Mouse (Mus musculus): Measurements from ENCODE around the gene Atp5d. TPM values are rescaled to one million over a fixed set of nuclear protein-coding genes. Genes with fewer than 3 reads are reported as not detected.
"Not testable (repeated sequence)": the region's sequence is repeated elsewhere in the genome, so short reads cannot be mapped to it uniquely, and the experiment has no call there.

Gene Atp5d
- polyA plus RNA-seq, 1 experiment from 2014 or later, result 465 TPM

DNA sequence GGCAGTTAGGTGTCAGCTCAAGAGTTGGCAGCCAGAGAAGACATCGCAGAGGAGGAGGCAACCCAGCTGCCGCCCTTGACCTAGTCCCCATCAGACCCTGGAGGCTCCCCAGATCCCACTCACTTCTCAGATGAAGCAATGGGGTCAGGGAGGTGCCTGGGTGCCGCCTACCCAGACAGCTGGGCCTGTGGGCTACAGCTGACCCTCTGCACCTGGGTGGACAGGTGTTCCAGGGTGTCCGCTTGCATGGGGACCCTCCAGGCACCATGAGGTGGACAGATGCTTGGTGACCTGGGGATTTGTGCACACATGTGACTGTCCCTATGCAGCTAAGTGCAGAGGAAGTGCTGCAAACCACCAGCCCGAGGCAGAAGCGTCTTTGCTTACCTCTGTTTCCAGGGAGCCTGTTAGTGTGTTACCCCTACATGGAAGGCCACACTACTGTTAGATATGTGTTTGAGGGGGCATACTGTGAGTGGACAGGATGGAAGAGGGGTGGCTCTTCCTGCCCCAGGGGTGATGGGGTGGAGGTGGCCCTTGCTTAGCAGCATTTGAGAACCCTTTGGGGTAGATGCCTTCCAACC lies 24.4 kb downstream of the Atp5d start:
- 58% methylated on average over 6 of the region's 6 CpGs for WGBS
- Histone ChIP-seq H3K9me3 (no peaks in the 10 kb centered on the region), H3K4me2 (0 out of 2 replicates have a peak overlapping the region, but pooled peaks have one; percentile 10), H3K36me3 (no peaks in the 10 kb centered on the region), H3K27me3 (no peaks in the 10 kb centered on the region; the same call in 1 of the 2 replicates), H3K27ac (peak overlapping the region; percentile 95), H3K9ac (replicated peaks) (no peak overlapping the region), H3K4me1 (replicated peaks) (peaks cover 76% of the 10 kb centered on the region), H3K4me3 (replicated peaks) (no peak overlapping the region)
- ATAC-seq (ENCODE audit: insufficient number of reproducible peaks, insufficient read depth, low FRiP score, low TSS enrichment, low read depth), result no peak

DNA sequence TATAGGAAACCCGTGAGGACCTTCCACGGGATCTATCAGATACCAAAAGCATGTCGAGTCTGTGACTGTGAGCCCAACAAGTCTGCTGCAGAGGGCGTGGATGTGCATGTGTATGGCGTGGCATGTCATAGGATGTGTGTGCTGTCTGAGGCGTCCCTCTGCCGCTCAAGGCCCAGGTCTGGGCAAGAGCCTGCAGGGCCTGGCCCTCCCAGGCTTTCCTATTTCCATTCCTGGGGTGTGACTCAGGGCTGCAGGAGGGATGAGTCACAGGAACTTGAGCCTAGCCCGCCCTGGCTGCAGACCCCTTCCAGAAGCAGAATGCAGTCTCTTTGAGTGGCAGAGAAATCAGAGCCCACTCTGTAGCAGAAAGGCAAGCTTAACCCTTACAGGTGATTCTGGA lies 25.3 kb downstream of the Atp5d start:
- no peaks in the 10 kb centered on the region; the same call in 1 of the 2 replicates for H3K27me3 ChIP-seq
- no peaks in the 10 kb centered on the region for H3K9me3 ChIP-seq
- H3K4me3 ChIP-seq (replicated peaks), result no peak overlapping the region
- H3K4me2 ChIP-seq, result peak overlapping the region; percentile 89; the same call in 1 of the 2 replicates
- no peaks in the 10 kb centered on the region for H3K36me3 ChIP-seq
- 77% methylated on average over 8 of the region's 8 CpGs for WGBS
- no peak overlapping the region for H3K27ac ChIP-seq
- H3K4me1 ChIP-seq (replicated peaks), result peaks cover 71% of the 10 kb centered on the region
- no peak for ATAC-seq (ENCODE audit: insufficient number of reproducible peaks, insufficient read depth, low FRiP score, low TSS enrichment, low read depth)
- no peak overlapping the region; the same call in 1 of the 2 replicates for H3K9ac ChIP-seq (replicated peaks)

DNA sequence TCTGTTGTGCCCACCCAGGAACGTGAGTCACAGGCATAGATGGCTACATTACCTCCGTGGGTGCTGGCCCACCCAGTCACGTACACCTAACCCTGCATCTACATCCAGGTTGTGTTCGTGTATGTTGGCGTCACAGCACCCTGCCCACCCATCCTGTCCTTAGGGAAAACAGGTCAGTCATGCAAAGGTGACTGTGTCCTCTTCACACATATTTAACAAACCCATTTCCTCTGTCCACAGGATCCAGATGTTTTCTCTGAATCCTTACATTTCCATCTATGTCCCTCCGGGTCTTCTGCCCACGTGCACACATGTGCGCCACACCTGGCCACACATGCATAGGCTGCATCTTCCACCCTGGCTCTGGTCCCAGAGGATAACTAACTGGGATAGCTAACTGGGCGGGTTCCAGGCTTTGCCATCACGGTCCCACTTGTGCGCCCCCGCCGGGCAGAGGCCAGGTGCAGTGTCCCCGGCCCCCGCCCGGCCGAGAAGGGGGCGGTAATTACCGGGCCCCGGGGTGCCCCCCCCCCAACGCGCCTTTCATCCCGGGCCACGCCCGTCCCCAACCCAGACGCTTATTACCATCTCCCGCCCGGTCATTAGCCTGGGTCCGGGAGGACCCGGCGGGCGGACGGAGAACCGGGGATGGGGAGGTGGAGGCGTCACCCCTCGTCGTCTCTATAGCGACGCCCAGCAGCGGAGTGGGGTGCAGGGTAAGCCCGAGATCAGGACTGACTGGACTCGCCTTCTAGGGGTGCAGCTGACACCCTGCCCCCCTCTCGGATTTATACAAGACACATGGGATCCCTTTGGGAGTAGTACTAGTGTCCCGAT lies 25.9 kb downstream of the Atp5d start:
- no peaks in the 10 kb centered on the region for H3K9me3 ChIP-seq
- ATAC-seq (ENCODE audit: insufficient number of reproducible peaks, insufficient read depth, low FRiP score, low TSS enrichment, low read depth), result no peak
- H3K4me3 ChIP-seq (replicated peaks), result peak overlapping the region; percentile 41
- H3K27ac ChIP-seq, result no peak overlapping the region; the same call in 1 of the 2 replicates
- 7% methylated on average over 44 of the region's 44 CpGs for WGBS
- H3K4me2 ChIP-seq, result peak overlapping the region; percentile 89
- no peaks in the 10 kb centered on the region; the same call in 1 of the 2 replicates for H3K27me3 ChIP-seq
- H3K36me3 ChIP-seq, result no peaks in the 10 kb centered on the region
- H3K9ac ChIP-seq (replicated peaks), result peak overlapping the region; percentile 57
- peaks cover 71% of the 10 kb centered on the region for H3K4me1 ChIP-seq (replicated peaks)

DNA sequence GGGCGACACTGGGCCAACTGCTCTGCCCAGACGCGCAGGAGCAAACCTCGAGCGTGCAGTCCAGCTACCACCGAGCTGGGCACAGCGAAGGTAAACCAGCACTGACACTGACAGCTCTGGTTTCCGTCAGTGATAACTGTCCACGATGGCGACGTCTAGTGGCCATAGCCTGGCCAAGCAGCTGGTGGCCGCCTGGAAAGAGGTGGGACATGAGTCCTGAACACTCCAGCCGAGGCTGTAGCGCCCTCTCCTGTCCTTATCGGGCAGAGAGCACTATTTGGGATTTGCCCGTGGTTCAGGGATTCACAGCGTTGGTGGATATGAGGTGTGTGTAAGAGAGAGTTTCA lies 26.5 kb downstream of the Atp5d start:
- no peaks in the 10 kb centered on the region; the same call in 1 of the 2 replicates for H3K27me3 ChIP-seq
- peak overlapping the region; percentile 57 for H3K9ac ChIP-seq (replicated peaks)
- peak overlapping the region; percentile 41 for H3K4me3 ChIP-seq (replicated peaks)
- H3K4me1 ChIP-seq (replicated peaks), result peaks cover 74% of the 10 kb centered on the region
- H3K27ac ChIP-seq, result peak overlapping the region; percentile 59
- under 1% methylated on average over 17 of the region's 17 CpGs for WGBS
- H3K36me3 ChIP-seq, result peaks cover 4% of the 10 kb centered on the region
- peak overlapping the region; percentile 89 for H3K4me2 ChIP-seq
- ATAC-seq (ENCODE audit: insufficient number of reproducible peaks, insufficient read depth, low FRiP score, low TSS enrichment, low read depth), result peak; percentile 2; the same call in 1 of the 2 replicates
- H3K9me3 ChIP-seq, result no peaks in the 10 kb centered on the region

DNA sequence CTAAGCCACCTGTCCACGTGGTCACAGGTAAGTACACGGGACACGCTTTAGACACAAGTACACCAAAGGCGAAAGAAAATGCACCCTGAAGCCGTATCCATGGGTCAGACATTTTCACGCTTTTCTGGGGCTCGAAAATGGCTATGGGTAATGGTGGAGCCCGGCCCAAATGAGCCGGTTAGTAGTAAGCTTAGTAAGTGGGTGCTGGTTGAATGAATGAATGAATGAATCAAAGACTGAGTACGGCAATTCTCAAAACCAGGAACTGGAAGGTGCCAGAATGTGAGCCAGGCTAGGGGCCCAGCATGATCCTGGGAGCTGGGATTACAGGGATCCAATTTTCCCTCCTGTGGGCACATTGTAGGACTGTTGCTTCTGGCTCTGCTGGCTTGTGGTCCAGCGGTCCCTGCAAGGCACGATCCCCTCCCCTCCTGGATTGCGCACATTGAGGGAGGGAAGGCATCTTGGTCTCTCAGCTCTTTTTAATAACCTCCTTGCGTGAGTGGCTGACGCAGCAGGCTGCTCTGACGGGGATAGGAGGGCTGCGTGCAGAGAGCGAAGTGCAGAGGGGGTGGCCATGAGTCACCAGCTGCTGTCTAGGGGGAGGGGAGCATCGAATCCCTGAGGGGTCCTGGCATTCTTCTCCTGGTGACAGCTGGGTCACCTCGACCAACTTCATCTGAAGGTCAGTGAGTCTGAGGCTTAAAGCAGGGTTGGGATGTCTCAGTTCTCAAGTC lies 27.1 kb downstream of the Atp5d start, which contains the start of gene Cirbp:
TSS of gene Cirbp (plus strand) at position 594 of the 737 bp plus-strand sequence.
- ATAC-seq (ENCODE audit: insufficient number of reproducible peaks, insufficient read depth, low FRiP score, low TSS enrichment, low read depth), result no peak
- H3K9ac ChIP-seq (replicated peaks), result peak within 1 kb of the TSS; percentile 57
- WGBS, result 15% methylated on average over 20 of the region's 20 CpGs

DNA sequence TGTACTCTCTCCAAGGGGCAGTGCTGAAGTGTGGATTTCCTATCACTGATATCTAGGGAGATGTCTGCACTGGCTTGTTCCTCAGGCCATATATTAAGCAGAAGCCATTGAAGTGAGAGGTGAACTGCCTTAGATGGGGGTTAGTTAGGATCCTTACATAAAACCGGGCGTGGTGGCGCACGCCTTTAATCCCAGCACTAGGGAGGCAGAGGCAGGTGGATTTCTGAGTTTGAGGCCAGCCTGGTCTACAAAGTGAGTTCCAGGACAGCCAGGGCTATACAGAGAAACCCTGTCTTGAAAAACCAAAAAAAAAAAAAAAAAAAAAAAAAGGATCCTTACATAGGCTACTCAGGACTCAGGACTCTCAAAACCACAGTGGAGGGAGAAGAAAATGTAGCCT lies 27.7 kb downstream of the Atp5d start:
- H3K27ac ChIP-seq; H3K27me3 ChIP-seq; ATAC-seq (ENCODE audit: insufficient number of reproducible peaks, insufficient read depth, low FRiP score, low TSS enrichment, low read depth); H3K9me3 ChIP-seq: not testable (repeated sequence)
- Histone ChIP-seq H3K36me3 (peaks cover 15% of the 10 kb centered on the region), H3K4me3 (replicated peaks) (peak overlapping the region; percentile 41), H3K9ac (replicated peaks) (0 out of 2 replicates have a peak overlapping the region, but pooled peaks have one; percentile 57), H3K4me2 (0 out of 2 replicates have a peak overlapping the region, but pooled peaks have one; percentile 89), H3K4me1 (replicated peaks) (peaks cover 66% of the 10 kb centered on the region)
- WGBS, result 91% methylated on average over 4 of the region's 4 CpGs

More for the DNA sequence above, 27.1 kb downstream of the Atp5d start, which contains the start of gene Cirbp:
- Histone ChIP-seq H3K36me3 (peaks cover 10% of the 10 kb centered on the region), H3K4me2 (peak within 1 kb of the TSS; percentile 90), H3K27me3 (no peaks in the 10 kb centered on the region; the same call in 1 of the 2 replicates), H3K27ac (peak within 1 kb of the TSS; percentile 99), H3K4me3 (replicated peaks) (peak within 1 kb of the TSS; percentile 41), H3K9me3 (no peaks in the 10 kb centered on the region), H3K4me1 (replicated peaks) (peaks cover 72% of the 10 kb centered on the region)

DNA sequence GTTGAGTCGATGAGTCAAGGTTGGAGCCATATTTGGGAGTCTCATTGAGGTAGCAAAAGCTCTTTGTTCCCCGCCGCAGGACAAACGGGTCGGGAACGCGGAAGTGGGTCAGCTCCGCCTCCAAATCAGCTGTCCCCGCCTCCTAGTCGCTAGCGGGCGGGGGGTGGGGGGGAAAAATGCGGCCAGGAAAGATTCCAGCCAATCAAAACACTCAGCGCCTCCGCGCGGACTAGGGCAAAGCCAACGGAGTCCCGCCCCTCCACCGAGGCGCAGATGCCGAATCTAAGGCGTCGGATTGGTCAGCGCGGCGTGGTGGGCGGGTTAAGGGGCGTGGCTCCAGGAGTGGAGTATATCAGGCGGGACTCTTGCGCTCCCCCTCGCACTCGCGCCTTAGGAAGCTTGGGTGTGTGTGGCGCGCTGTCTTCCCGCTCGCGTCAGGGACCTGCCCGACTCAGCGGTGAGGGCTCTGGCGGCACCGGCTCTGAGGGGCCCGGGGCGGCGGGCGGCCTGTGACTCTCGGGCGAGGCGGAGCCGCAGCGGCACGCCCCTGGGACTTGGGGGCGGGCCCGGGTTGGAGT lies 29.1 kb downstream of the Atp5d start:
- Histone ChIP-seq H3K4me1 (replicated peaks) (peaks cover 64% of the 10 kb centered on the region), H3K4me3 (replicated peaks) (peak overlapping the region; percentile 85), H3K9ac (replicated peaks) (peak overlapping the region; percentile 98), H3K27ac (peak overlapping the region; percentile 99), H3K27me3 (no peaks in the 10 kb centered on the region; the same call in 1 of the 2 replicates), H3K36me3 (peaks cover 29% of the 10 kb centered on the region), H3K4me2 (peak overlapping the region; percentile 90), H3K9me3 (no peaks in the 10 kb centered on the region)
- peak; percentile 86 for ATAC-seq (ENCODE audit: insufficient number of reproducible peaks, insufficient read depth, low FRiP score, low TSS enrichment, low read depth)
- under 1% methylated on average over 55 of the region's 55 CpGs for WGBS

DNA sequence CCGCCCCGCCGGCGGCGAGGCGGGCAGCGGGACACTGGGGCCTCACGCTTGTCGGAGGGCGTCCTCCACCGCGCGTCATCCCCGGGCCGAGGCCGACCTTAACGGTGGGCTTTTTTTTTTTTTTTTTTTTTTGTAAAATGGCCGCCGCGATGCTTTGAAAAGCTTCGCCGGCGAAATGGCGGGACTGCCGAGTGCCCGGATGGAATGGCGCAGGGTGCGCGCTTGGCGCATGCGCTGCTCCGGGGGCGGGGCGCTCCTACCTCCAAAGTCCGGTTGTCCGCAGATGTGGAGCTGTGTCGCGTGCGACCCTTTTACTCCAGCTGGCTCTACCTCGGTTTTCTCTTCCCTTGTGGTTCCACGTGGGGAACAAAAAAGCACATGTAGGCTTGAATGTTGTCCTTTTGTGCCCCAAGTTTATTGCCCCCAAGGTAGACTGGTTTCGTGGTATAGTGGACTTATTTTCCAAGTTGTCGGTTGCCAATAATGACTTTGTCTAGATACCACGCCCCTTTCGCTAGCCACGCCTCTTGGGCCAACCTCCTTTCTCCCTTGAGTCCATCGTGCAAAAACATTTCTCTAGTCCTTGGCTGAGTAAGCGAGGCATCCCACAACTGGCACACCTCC lies 29.7 kb downstream of the Atp5d start:
- H3K9me3 ChIP-seq, result no peaks in the 10 kb centered on the region
- H3K4me3 ChIP-seq (replicated peaks), result peak overlapping the region; percentile 85
- no peaks in the 10 kb centered on the region; the same call in 1 of the 2 replicates for H3K27me3 ChIP-seq
- peak overlapping the region; percentile 99 for H3K27ac ChIP-seq
- peak overlapping the region; percentile 98 for H3K9ac ChIP-seq (replicated peaks)
- H3K4me2 ChIP-seq, result peak overlapping the region; percentile 90
- H3K36me3 ChIP-seq, result peaks cover 29% of the 10 kb centered on the region
- WGBS, result under 1% methylated on average over 43 of the region's 48 CpGs
- H3K4me1 ChIP-seq (replicated peaks), result peaks cover 61% of the 10 kb centered on the region
- peak; percentile 32; the same call in 1 of the 2 replicates for ATAC-seq (ENCODE audit: insufficient number of reproducible peaks, insufficient read depth, low FRiP score, low TSS enrichment, low read depth)

DNA sequence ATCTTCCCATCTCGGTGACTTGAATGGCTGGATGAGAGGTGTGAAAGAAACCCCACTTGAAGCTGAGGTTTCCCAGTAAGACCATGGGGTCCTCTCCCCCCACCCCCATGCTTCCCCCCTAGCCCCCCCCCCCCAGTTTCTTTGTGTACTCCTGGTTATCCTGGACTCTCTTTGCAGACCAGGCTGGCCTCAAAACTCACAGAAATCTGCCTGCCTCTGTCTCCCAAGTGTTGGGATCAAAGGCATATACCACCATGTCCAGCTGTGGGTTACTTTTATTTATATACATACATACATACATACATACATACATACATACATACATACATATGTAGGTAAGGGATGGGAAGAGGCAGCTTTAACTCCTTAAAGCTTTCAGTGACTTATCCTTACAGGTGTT lies 30.6 kb downstream of the Atp5d start:
- no peaks in the 10 kb centered on the region; the same call in 1 of the 2 replicates for H3K27me3 ChIP-seq
- WGBS, result 67% methylated on average over 1 of the region's 1 CpGs
- no peak overlapping the region for H3K27ac ChIP-seq

DNA sequence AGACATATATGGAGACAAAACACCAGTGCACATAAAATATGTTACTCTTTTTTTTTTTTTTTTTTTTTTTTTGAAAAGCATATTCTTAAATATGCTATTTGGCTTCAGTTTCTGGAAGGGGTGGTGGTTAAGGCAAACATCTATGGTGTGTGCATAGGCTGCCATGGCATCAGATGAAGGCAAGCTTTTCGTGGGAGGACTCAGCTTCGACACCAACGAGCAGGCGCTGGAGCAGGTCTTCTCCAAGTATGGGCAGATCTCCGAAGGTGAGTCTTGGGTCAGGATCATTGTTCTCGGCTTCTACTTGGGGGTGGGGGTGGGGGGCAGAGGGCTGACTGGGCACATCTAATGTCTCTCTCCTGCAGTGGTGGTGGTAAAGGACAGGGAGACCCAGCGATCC lies 31.2 kb downstream of the Atp5d start:
- Histone ChIP-seq H3K4me2 (no peak overlapping the region), H3K9me3 (no peaks in the 10 kb centered on the region), H3K4me1 (replicated peaks) (peaks cover 51% of the 10 kb centered on the region), H3K27ac (no peak overlapping the region), H3K4me3 (replicated peaks) (no peak overlapping the region), H3K9ac (replicated peaks) (no peak overlapping the region), H3K36me3 (peaks cover 31% of the 10 kb centered on the region), H3K27me3 (no peaks in the 10 kb centered on the region; the same call in 1 of the 2 replicates)
- ATAC-seq (ENCODE audit: insufficient number of reproducible peaks, insufficient read depth, low FRiP score, low TSS enrichment, low read depth), result no peak
- 94% methylated on average over 7 of the region's 7 CpGs for WGBS

More for the DNA sequence above, 30.6 kb downstream of the Atp5d start:
- H3K4me2 ChIP-seq, result peak overlapping the region; percentile 90
- H3K36me3 ChIP-seq, result peaks cover 29% of the 10 kb centered on the region
- peaks cover 56% of the 10 kb centered on the region for H3K4me1 ChIP-seq (replicated peaks)
- no peaks in the 10 kb centered on the region for H3K9me3 ChIP-seq
- no peak for ATAC-seq (ENCODE audit: insufficient number of reproducible peaks, insufficient read depth, low FRiP score, low TSS enrichment, low read depth)
- H3K9ac ChIP-seq (replicated peaks), result peak overlapping the region; percentile 98
- H3K4me3 ChIP-seq (replicated peaks), result peak overlapping the region; percentile 85
